Mouse (Mus musculus) C2C12 (cell line): ENCODE data around the gene Abtb1.

ENCODE experiments used
- CEBPB ChIP-seq: IDR thresholded peaks from one replicate; pipeline ENCODE4 v1.6.1; 2011; ENCODE audit warnings: low read depth, mild to moderate bottlenecking, control low read depth, moderate library complexity
- CTCF ChIP-seq: IDR thresholded peaks from one replicate; pipeline ENCODE4 v1.5.1; 2011; ENCODE audit not compliant: control insufficient read depth, insufficient read depth, insufficient read length
- MAX ChIP-seq: IDR thresholded peaks from one replicate; pipeline ENCODE4 v1.6.1; 2011; ENCODE audit warnings: mild to moderate bottlenecking, control low read depth
- MYOG ChIP-seq: IDR thresholded peaks from one replicate; pipeline ENCODE4 v1.6.1; 2011; ENCODE audit not compliant: control insufficient read depth, insufficient read length; ENCODE audit errors: extremely low read depth
- USF1 ChIP-seq: IDR thresholded peaks from one replicate; pipeline ENCODE4 v1.6.1; 2011; ENCODE audit warnings: low read depth, mild to moderate bottlenecking, control low read depth, moderate library complexity

- TF ChIP-seq CTCF (no peak), CEBPB (no peak), MAX (no peak), MYOG (no peak), USF1 (no peak)
Measured at GRCm38 (mm10) chr6:88847571-88847970, 5.8 kb upstream of the Abtb1 start.
